Mouse (Mus musculus) spleen, postnatal 36 days (tissue): ENCODE data around the gene Pitx3.
"Not testable (repeated sequence)": the region's sequence is repeated elsewhere in the genome, so short reads cannot be mapped to it uniquely, and the experiment has no call there.

ENCODE experiments used
- DNase-seq, 2 experiments: peaks; one replicate each; pipeline ENCODE4 v3.0.0; 2022; ENCODE audit warnings: low spot score in 2 of 2, mixed read lengths in 1 of 2

Pitx3 gene

GRCm38 (mm10) chr19:46131694-46132525, 16.2 kb downstream of the Pitx3 start, which contains the start of gene Elovl3:
Gene Elovl3 (plus strand): TSS chr19:46131897.
- DNase-seq, result no peak

GRCm38 (mm10) chr19:46131283-46131682, 16.8 kb downstream of the Pitx3 start:
- no peak for DNase-seq

- not testable (repeated sequence) for DNase-seq
Measured at GRCm38 (mm10) chr19:46129737-46130136, 18.4 kb downstream of the Pitx3 start.

GRCm38 (mm10) chr19:46126301-46126700, 21.8 kb downstream of the Pitx3 start:
- DNase-seq, result no peak

GRCm38 (mm10) chr19:46124651-46125050, 23.5 kb downstream of the Pitx3 start:
- no peak for DNase-seq

GRCm38 (mm10) chr19:46123876-46124275, 24.2 kb downstream of the Pitx3 start:
- no peak for DNase-seq

- DNase-seq, result no peak
Measured at GRCm38 (mm10) chr19:46120872-46121271, 27.3 kb downstream of the Pitx3 start.

- DNase-seq, result no peak
Measured at GRCm38 (mm10) chr19:46119458-46119857, 28.7 kb downstream of the Pitx3 start.

- DNase-seq, result no peak
Measured at GRCm38 (mm10) chr19:46114617-46115016, 33.5 kb downstream of the Pitx3 start.

GRCm38 (mm10) chr19:46110781-46111180, 37.3 kb downstream of the Pitx3 start:
- no peak for DNase-seq

- DNase-seq, result no peak
Measured at GRCm38 (mm10) chr19:46110214-46110613, 37.9 kb downstream of the Pitx3 start.

GRCm38 (mm10) chr19:46104187-46104557, 44.0 kb downstream of the Pitx3 start:
- DNase-seq, result no peak

- DNase-seq, result no peak
Measured at GRCm38 (mm10) chr19:46103437-46104186, 44.5 kb downstream of the Pitx3 start.

GRCm38 (mm10) chr19:46099561-46099960, 48.6 kb downstream of the Pitx3 start:
- DNase-seq, result no peak

- no peak for DNase-seq
Measured at GRCm38 (mm10) chr19:46096396-46096795, 51.7 kb downstream of the Pitx3 start.

- no peak for DNase-seq
Measured at GRCm38 (mm10) chr19:46095291-46095690, 52.8 kb downstream of the Pitx3 start.

GRCm38 (mm10) chr19:46094144-46094543, 54.0 kb downstream of the Pitx3 start:
- DNase-seq, result no peak

GRCm38 (mm10) chr19:46091641-46092040, 56.5 kb downstream of the Pitx3 start:
- no peak for DNase-seq

GRCm38 (mm10) chr19:46087871-46088270, 60.3 kb downstream of the Pitx3 start:
- no peak for DNase-seq

GRCm38 (mm10) chr19:46086337-46086736, 61.8 kb downstream of the Pitx3 start:
- DNase-seq, result peak in 1 of 2 experiments; percentile 36
